18 mouse cellular contexts compared by ENCODE assay signal in the genomic region with DNA sequence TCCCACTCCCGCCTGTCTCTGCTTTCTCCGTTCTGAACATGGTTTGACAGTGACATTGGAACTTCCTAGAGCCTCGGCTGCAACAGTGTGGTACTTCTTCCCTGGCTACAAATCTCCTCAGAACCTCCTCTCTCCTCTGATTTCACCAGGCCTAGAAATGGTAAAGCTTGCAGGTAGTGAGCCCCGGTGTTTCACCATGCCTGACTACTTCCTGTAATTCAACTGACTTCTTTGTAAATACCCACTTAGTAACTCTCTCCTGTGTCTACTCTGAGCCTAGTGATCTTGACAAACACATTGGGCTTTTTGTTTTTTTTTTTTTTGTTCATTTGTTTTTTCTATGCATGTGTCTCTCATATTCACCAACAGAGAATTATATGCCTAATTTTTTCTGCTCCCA. TPM values are rescaled to one million over a fixed set of nuclear protein-coding genes. Genes with fewer than 3 reads are reported as not detected.
"Had no signal": no experiment of that assay in that cellular context is flagged by ENCODE, and none has a peak within 500 bp of the region (broad histone marks: within the 10 kb centered on the region; RNA-seq: fewer than 3 reads in every experiment).

No protein-coding gene starts in this region.

- DNase-seq: lung, adult 18-20 months; lung, embryonic 14.5 days; lung, postnatal 10 days; lung, postnatal 4 days; midbrain, embryonic 14.5 days; right cerebral cortex, postnatal 14 days; spleen, adult 18-20 months; thymus, adult 18-20 months; thymus, postnatal 14 days; thymus, postnatal 36 days had no signal

- H3K27me3 ChIP-seq: neural tube, embryonic 13.5 days; neural tube, embryonic 15.5 days had no signal

- H3K4me3 ChIP-seq: midbrain, embryonic 10.5 days; midbrain, embryonic 12.5 days; myocyte; neural tube, embryonic 13.5 days; neural tube, embryonic 15.5 days had no signal

- H3K9me3 ChIP-seq: midbrain, embryonic 10.5 days; midbrain, embryonic 12.5 days; neural tube, embryonic 13.5 days; neural tube, embryonic 15.5 days had no signal

- H3K9ac ChIP-seq: liver, embryonic 14.5 days; lung, embryonic 14.5 days; midbrain, embryonic 12.5 days; neural tube, embryonic 13.5 days; neural tube, embryonic 15.5 days had no signal

- H3K36me3 ChIP-seq: midbrain, embryonic 10.5 days; midbrain, embryonic 12.5 days; neural tube, embryonic 13.5 days; neural tube, embryonic 15.5 days had no signal

- H3K27ac ChIP-seq: liver, embryonic 14.5 days; midbrain, embryonic 10.5 days; midbrain, embryonic 12.5 days; neural tube, embryonic 13.5 days; neural tube, embryonic 15.5 days had no signal

- H3K4me1 ChIP-seq: neural tube, embryonic 13.5 days; neural tube, embryonic 15.5 days had no signal

- H3K4me2 ChIP-seq: lung, embryonic 14.5 days; midbrain, embryonic 12.5 days; neural tube, embryonic 13.5 days; neural tube, embryonic 15.5 days had no signal

- ATAC-seq: midbrain, embryonic 16.5 days had no signal

RNA-seq across cellular contexts. Expression of gene Plekhs1, which starts 6.6 kb away (rescaled TPM):
- total RNA-seq: megakaryocyte-erythroid progenitor cell, adult 5-6 weeks had no signal
- polyA plus RNA-seq: midbrain, embryonic 10.5 days had no signal
